Mouse (Mus musculus): ENCODE data around the gene Clec18a.
"Not testable (repeated sequence)": the region's sequence is repeated elsewhere in the genome, so short reads cannot be mapped to it uniquely, and the experiment has no call there.

The Clec18a gene

DNA sequence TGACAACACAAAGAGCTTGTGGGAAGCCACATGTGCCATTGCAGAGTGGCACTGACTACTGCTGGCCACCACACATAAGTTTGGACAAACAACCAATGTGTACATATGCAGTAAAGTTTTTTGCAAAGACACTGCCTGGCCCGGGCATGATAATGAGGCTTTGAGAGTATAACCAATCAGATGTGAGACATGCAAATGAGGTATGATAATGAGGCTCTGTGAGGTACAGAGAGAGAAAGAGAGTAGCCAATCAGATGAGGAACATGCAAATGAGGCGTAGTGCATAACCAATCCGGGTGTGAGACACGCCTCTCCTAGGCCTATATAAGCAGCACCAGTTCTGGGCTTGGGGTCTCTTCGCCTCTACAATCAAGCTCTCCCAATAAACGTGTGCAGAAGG, at the start of gene Clec18a:
TSS of gene Clec18a (minus strand) at position 101 of the 400 bp plus-strand sequence.
- DNase-seq (ENCODE audit: low read depth, low spot score), result not testable (repeated sequence)

- no peak for DNase-seq (ENCODE audit: low read depth, low spot score)
Measured at GRCm38 (mm10) chr8:111130756-111131155, 38.5 kb upstream of the Clec18a start.

- no peak for DNase-seq (ENCODE audit: low read depth, low spot score)
Measured at GRCm38 (mm10) chr8:111119481-111119880, 27.3 kb upstream of the Clec18a start.

GRCm38 (mm10) chr8:111114891-111115290, 22.7 kb upstream of the Clec18a start:
- no peak for DNase-seq (ENCODE audit: low read depth, low spot score)

GRCm38 (mm10) chr8:111094719-111095302, 2.6 kb upstream of the Clec18a start:
- DNase-seq (ENCODE audit: low read depth, low spot score), result not testable (repeated sequence)

- peak; percentile 81 for DNase-seq (ENCODE audit: low read depth, low spot score)
Measured at GRCm38 (mm10) chr8:111093865-111094718, 1.9 kb upstream of the Clec18a start, which contains the start of gene Pdpr. Gene Pdpr, plus strand, starts transcription at chr8:111094630.

- no peak for DNase-seq (ENCODE audit: low read depth, low spot score)
Measured at GRCm38 (mm10) chr8:111091706-111092105, 520 bp downstream of the Clec18a start.

DNA sequence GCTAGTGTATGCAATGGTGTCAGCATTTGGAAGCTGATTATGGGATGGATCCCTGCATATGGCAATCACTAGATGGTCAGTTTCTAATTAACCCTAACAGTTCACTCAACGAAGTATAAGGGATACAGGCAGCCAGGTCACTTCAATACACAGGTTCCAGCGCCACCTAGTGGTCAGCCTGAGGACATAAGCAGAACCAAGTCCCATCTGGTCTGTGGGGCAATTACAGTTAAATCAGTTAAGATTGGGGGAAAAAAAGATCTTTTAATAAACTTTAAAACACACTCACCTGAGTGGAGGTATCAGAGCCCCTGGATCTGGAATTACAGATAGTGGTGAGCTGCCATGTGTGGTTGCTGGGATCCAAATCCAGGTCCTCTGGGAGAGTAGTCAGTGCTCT, 2.1 kb downstream of the Clec18a start:
- peak; percentile 78 for DNase-seq (ENCODE audit: low read depth, low spot score)

GRCm38 (mm10) chr8:111083936-111084335, 8.3 kb downstream of the Clec18a start:
- DNase-seq (ENCODE audit: low read depth, low spot score), result not testable (repeated sequence)

DNA sequence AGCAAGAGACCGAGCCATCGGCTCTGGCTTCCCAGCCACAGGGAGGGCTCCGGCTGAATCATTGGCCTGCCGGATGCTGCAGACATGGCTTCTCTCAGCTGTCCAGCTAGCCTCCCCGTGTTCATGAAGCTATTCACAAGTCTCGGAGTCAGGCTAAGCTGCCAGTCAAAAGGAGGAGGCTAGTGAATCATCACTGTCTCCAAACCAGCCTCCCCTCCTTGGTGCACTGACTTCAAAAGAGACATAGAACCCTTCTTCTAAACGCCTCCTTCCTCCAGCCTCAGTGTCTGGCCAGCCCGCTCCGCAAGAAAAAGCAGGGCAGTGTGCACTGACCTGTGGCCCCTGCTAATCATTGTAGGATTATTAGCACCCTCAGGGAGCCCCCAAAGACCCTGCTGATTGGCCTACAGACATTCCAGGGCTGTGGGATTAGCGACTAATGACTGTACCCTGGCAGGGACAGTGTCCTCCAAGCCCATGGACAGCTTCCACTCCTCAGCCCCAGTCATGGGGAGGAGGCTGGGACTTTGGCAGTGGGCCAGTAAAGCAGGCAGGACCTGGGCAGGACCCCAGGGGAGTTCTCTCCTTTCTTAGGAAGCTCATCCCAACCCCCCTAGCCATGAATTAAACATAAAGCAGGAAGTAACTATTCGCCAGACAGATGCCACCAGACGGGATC, 10.5 kb downstream of the Clec18a start:
- DNase-seq (ENCODE audit: low read depth, low spot score), result no peak

- DNase-seq (ENCODE audit: low read depth, low spot score), result peak; percentile 26
Measured at GRCm38 (mm10) chr8:111079861-111080271, 12.4 kb downstream of the Clec18a start.

- no peak for DNase-seq (ENCODE audit: low read depth, low spot score)
Measured at GRCm38 (mm10) chr8:111079461-111079860, 12.8 kb downstream of the Clec18a start.

DNA sequence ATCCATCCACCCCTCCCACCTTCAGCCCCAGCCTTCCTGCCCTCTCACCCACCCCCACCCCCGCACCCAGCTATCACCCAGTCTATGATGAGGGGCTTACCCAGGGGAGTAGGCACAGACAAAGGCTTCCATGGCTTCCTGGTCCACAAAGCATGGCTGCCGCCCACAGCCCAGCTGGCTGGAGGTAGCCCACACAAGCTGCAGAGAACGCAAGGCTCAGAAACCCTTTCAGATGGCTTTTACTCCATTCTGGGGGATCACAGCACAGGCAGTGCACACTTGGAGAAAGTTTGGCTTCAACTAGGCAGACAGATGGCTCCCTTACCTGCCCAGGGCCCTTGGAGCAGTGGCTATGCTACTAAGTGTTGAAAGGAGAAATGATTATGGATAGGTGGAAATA, 16.3 kb downstream of the Clec18a start:
- DNase-seq (ENCODE audit: low read depth, low spot score), result no peak

GRCm38 (mm10) chr8:111068660-111069059, 23.6 kb downstream of the Clec18a start:
- not testable (repeated sequence) for DNase-seq (ENCODE audit: low read depth, low spot score)

GRCm38 (mm10) chr8:111067439-111067838, 24.8 kb downstream of the Clec18a start:
- no peak for DNase-seq (ENCODE audit: low read depth, low spot score)

- DNase-seq (ENCODE audit: low read depth, low spot score), result no peak
Measured at GRCm38 (mm10) chr8:111066308-111066707, 25.9 kb downstream of the Clec18a start.

DNA sequence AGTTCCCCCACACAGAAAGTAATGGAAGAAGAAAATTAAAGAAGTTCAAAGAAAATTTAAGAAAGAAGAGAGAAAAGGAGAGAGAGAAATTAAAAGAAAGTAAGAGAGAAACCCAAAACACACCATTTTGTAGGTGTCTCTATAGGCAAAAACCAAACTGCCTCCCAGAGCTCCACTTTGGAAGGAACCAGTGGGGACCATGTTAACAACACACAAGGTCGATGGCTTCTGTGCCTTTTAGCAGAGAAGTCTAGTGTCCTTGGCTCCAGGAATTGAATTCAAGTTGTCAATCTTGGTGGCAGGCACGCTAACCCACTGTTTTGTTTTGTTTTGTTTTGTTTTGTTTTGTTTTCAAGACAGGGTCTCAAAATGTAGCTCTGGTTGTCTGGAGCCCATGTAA, 29.3 kb downstream of the Clec18a start:
- no peak for DNase-seq (ENCODE audit: low read depth, low spot score)

- DNase-seq (ENCODE audit: low read depth, low spot score), result peak; percentile 93
Measured at GRCm38 (mm10) chr8:111062072-111062757, 30.0 kb downstream of the Clec18a start.

DNA sequence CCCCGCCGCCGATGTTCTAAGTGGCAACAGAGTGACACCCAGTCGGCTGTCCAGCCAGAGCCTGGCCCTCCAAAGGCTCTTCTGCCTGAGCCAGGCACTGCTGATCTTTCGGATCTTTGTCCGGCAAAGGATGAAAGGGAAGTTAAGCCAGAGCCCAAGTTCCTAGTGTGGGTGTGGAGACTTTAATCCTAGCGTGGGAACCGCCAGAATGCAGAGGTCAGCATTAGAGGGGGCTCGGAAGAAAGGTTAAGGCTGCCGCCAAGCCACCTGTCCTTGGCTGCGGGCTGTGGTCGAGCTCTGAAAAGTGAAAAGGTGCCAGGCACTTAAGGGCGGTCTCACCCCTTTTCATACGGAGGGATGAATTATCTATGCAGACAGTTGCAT, 30.5 kb downstream of the Clec18a start:
- no peak for DNase-seq (ENCODE audit: low read depth, low spot score)

- DNase-seq (ENCODE audit: low read depth, low spot score), result no peak
Measured at GRCm38 (mm10) chr8:111058946-111059572, 33.2 kb downstream of the Clec18a start.

- DNase-seq (ENCODE audit: low read depth, low spot score), result peak; percentile 19
Measured at GRCm38 (mm10) chr8:111056691-111057293, 35.4 kb downstream of the Clec18a start.
